Mouse (Mus musculus) MEL (cell line): Measurements from ENCODE around the gene Immp2l. TPM values are rescaled to one million over a fixed set of nuclear protein-coding genes. Genes with fewer than 3 reads are reported as not detected.
"Not testable (repeated sequence)": the region's sequence is repeated elsewhere in the genome, so short reads cannot be mapped to it uniquely, and the experiment has no call there.

ENCODE experiments used
- DNase-seq: peaks from one replicate; pipeline ENCODE4 v3.0.0; 2011; ENCODE audit warnings: low read depth, low spot score
- H3K27ac ChIP-seq: 2 replicates; pipeline ENCODE4 v1.5.1; 2012; ENCODE audit warnings: low read depth, mild to moderate bottlenecking, control low read depth, low read length, moderate library complexity; ENCODE audit not compliant: control insufficient read depth
- H3K27me3 ChIP-seq, 2 experiments: fragments of 150-350 bp in 1 of 2; sonication (generic) in 1 of 2; 2 replicates each; pipeline ENCODE4 v1.6.1; 2012; ENCODE audit warnings: low read length in 2 of 2, mild to moderate bottlenecking in 2 of 2, improper control_type of control experiment in 1 of 2, moderate library complexity in 1 of 2; ENCODE audit not compliant: insufficient read depth in 2 of 2, control insufficient read depth in 1 of 2
- H3K36me3 ChIP-seq, 2 experiments: 2 replicates each; pipeline ENCODE4 v1.6.1; 2012 to 2014; ENCODE audit warnings: low read length in 2 of 2, improper control_type of control experiment in 1 of 2, inconsistent platforms in 1 of 2, mild to moderate bottlenecking in 1 of 2; ENCODE audit not compliant: insufficient read depth in 2 of 2, control insufficient read depth in 1 of 2
- H3K4me1 ChIP-seq, 2 experiments: fragments of 150-350 bp in 1 of 2; sonication (generic) in 1 of 2; 2 replicates each; pipeline ENCODE4 v1.6.1; 2012; ENCODE audit warnings: low read length in 2 of 2, improper control_type of control experiment in 1 of 2, mild to moderate bottlenecking in 1 of 2; ENCODE audit not compliant: insufficient read depth in 2 of 2, control insufficient read depth in 1 of 2
- H3K4me3 ChIP-seq, 2 experiments: fragments of 150-350 bp in 1 of 2; sonication (generic) in 1 of 2; 2 replicates each; pipeline ENCODE4 v1.5.1; 2012; ENCODE audit warnings: low read depth in 2 of 2, low read length in 2 of 2, mild to moderate bottlenecking in 2 of 2, moderate library complexity in 2 of 2, control low read depth in 1 of 2, improper control_type of control experiment in 1 of 2; ENCODE audit not compliant: control insufficient read depth in 1 of 2, insufficient read depth in 1 of 2
- H3K79me2 ChIP-seq: 2 replicates; pipeline ENCODE4 v1.6.1; 2012; ENCODE audit warnings: mild to moderate bottlenecking, low read length, moderate library complexity; ENCODE audit not compliant: control insufficient read depth, poor library complexity, insufficient read depth
- H3K9ac ChIP-seq: 2 replicates; pipeline ENCODE4 v1.6.1; 2012; ENCODE audit warnings: low read depth, mild to moderate bottlenecking, control low read depth, low read length, moderate library complexity; ENCODE audit not compliant: control insufficient read depth, poor library complexity, severe bottlenecking
- H3K9me3 ChIP-seq: fragments of 150-350 bp; sonication (generic); replicated peaks from 2 replicates; pipeline ENCODE4 v1.6.1; 2012; ENCODE audit warnings: mild to moderate bottlenecking, low read length, improper control_type of control experiment, moderate library complexity; ENCODE audit not compliant: insufficient read depth
- CTCF ChIP-seq, 3 experiments: IDR thresholded peaks in 2 of 3; conservative IDR thresholded peaks in 1 of 3; 2 replicates each; pipeline ENCODE4 v1.5.1; 2011 to 2012; ENCODE audit warnings: low read length in 3 of 3, low read depth in 2 of 3, mild to moderate bottlenecking in 2 of 3, improper control_type of control experiment in 1 of 3, inconsistent platforms in 1 of 3, mixed read lengths in 1 of 3, moderate library complexity in 1 of 3; ENCODE audit not compliant: control insufficient read depth in 1 of 3, insufficient read depth in 1 of 3, poor library complexity in 1 of 3, severe bottlenecking in 1 of 3
- E2F4 ChIP-seq: IDR thresholded peaks from 2 replicates; pipeline ENCODE4 v1.6.1; 2011; ENCODE audit warnings: low read depth, low read length, improper control_type of control experiment, borderline replicate concordance
- GABPA ChIP-seq: IDR thresholded peaks from 2 replicates; pipeline ENCODE4 v1.6.1; 2012; ENCODE audit warnings: low read depth, mild to moderate bottlenecking, inconsistent platforms, low read length, improper control_type of control experiment, moderate library complexity
- HCFC1 ChIP-seq: IDR thresholded peaks from 2 replicates; pipeline ENCODE4 v1.6.1; 2012; ENCODE audit warnings: low read depth, mild to moderate bottlenecking, inconsistent platforms, low read length, improper control_type of control experiment, moderate library complexity
- JUND ChIP-seq: IDR thresholded peaks from 2 replicates; pipeline ENCODE4 v1.6.1; 2011; ENCODE audit warnings: low read depth, mild to moderate bottlenecking, improper control_type of control experiment, low read length
- MAX ChIP-seq: IDR thresholded peaks from 2 replicates; pipeline ENCODE4 v1.6.1; 2011; ENCODE audit warnings: low read length, improper control_type of control experiment
- MEF2A ChIP-seq: IDR thresholded peaks from 2 replicates; pipeline ENCODE4 v1.6.1; 2014; ENCODE audit warnings: low read depth, mild to moderate bottlenecking, inconsistent platforms, low read length, improper control_type of control experiment; ENCODE audit not compliant: poor library complexity, insufficient replicate concordance, severe bottlenecking; ENCODE audit errors: extremely low read depth
- NELFE ChIP-seq: IDR thresholded peaks from 2 replicates; pipeline ENCODE4 v1.6.1; 2011; ENCODE audit warnings: low read depth, low read length, improper control_type of control experiment
- NRF1 ChIP-seq: IDR thresholded peaks from 2 replicates; pipeline ENCODE4 v1.6.1; 2014; ENCODE audit warnings: low read depth, mild to moderate bottlenecking, inconsistent platforms, low read length, improper control_type of control experiment, moderate library complexity; ENCODE audit not compliant: poor library complexity, insufficient read depth, severe bottlenecking
- POLR2AphosphoS2 ChIP-seq: IDR thresholded peaks from 2 replicates; pipeline ENCODE4 v1.6.1; 2011; ENCODE audit warnings: low read length, improper control_type of control experiment
- POLR2AphosphoS5 ChIP-seq: IDR thresholded peaks from 2 replicates; pipeline ENCODE4 v1.6.1; 2012; ENCODE audit warnings: low read depth, borderline replicate concordance, mild to moderate bottlenecking, inconsistent platforms, low read length, moderate library complexity, mixed read lengths
- RCOR1 ChIP-seq: IDR thresholded peaks from 2 replicates; pipeline ENCODE4 v1.6.1; 2012; ENCODE audit warnings: low read depth, mild to moderate bottlenecking, inconsistent platforms, low read length, improper control_type of control experiment
- SMC3 ChIP-seq: IDR thresholded peaks from 2 replicates; pipeline ENCODE4 v1.6.1; 2011; ENCODE audit warnings: low read depth, low read length, improper control_type of control experiment
- TCF12 ChIP-seq: IDR thresholded peaks from 2 replicates; pipeline ENCODE4 v1.6.1; 2014; ENCODE audit warnings: low read depth, mild to moderate bottlenecking, inconsistent platforms, low read length, improper control_type of control experiment, moderate library complexity
- USF2 ChIP-seq, 2 experiments: IDR thresholded peaks; 2 replicates each; pipeline ENCODE4 v1.6.1; 2011 to 2012; ENCODE audit warnings: improper control_type of control experiment in 2 of 2, low read length in 2 of 2, borderline replicate concordance in 1 of 2, inconsistent platforms in 1 of 2, low read depth in 1 of 2, mild to moderate bottlenecking in 1 of 2; ENCODE audit not compliant: insufficient read depth in 1 of 2
- ZC3H11A ChIP-seq: IDR thresholded peaks from 2 replicates; pipeline ENCODE4 v1.6.1; 2012; ENCODE audit warnings: low read depth, mild to moderate bottlenecking, inconsistent platforms, low read length, improper control_type of control experiment
- ZKSCAN1 ChIP-seq: IDR thresholded peaks from 2 replicates; pipeline ENCODE4 v1.6.1; 2012; ENCODE audit warnings: low read depth, mild to moderate bottlenecking, inconsistent platforms, low read length, improper control_type of control experiment, moderate library complexity
- ZMIZ1 ChIP-seq: IDR thresholded peaks from 2 replicates; pipeline ENCODE4 v1.6.1; 2012; ENCODE audit warnings: low read depth, mild to moderate bottlenecking, inconsistent platforms, low read length, improper control_type of control experiment, moderate library complexity
- polyA plus RNA-seq, 2 experiments: library from polyadenylated mRNA; stranded (reverse) in 1 of 2; unstranded in 1 of 2; fragments of >175 nt in 1 of 2; fragments of >200 nt in 1 of 2; gene quantifications; 2 replicates each; pipeline versions ENCODE4 v1.2.1 to v1.2.4; 2012; ENCODE audit warnings: low replicate concordance in 2 of 2, low read depth in 1 of 2; ENCODE audit not compliant: insufficient read length in 2 of 2, insufficient read depth in 1 of 2, missing spikeins in 1 of 2
- total RNA-seq: library from RNA; depleted of rRNA; stranded (reverse); fragments of 300-350 nt; gene quantifications from 2 replicates; pipeline ENCODE4 v1.2.3, GENCODE M21; 2012

Immp2l gene
- total and polyA plus RNA-seq, 3 experiments, result 4.0 to 5.0 TPM; not detected in 1

GRCm38 (mm10) chr12:40985791-40986190 lies 38.1 kb upstream of the Immp2l start:
- H3K4me3 ChIP-seq, result no peak overlapping the region

GRCm38 (mm10) chr12:40988311-40989065 lies 35.4 kb upstream of the Immp2l start:
- no peak for DNase-seq
- no peaks in the 10 kb centered on the region for H3K79me2 ChIP-seq
- no peaks in the 10 kb centered on the region for H3K9me3 ChIP-seq
- H3K4me1 ChIP-seq, result no peaks in the 10 kb centered on the region
- H3K4me3 ChIP-seq, result no peak overlapping the region
- no peak for TF ChIP-seq ZC3H11A
- no peak for TF ChIP-seq ZKSCAN1
- no peak for TF ChIP-seq ZMIZ1
- no peak for TF ChIP-seq NELFE
- TF ChIP-seq CTCF (IDR thresholded peaks at IDR 0.05 in 2 of 3, conservative IDR thresholded peaks at IDR 0.05 in 1 of 3; ENCODE audit: control insufficient read depth in 1 of 3, insufficient read depth in 1 of 3, low read depth in 2 of 3, low read length in 3 of 3, poor library complexity in 1 of 3, severe bottlenecking in 1 of 3), result no peak
- no peak for TF ChIP-seq JUND
- no peak for TF ChIP-seq POLR2AphosphoS2
- no peak for TF ChIP-seq USF2 (IDR thresholded peaks at IDR 0.05; ENCODE audit: borderline replicate concordance in 1 of 2, insufficient read depth in 1 of 2, low read depth in 1 of 2, low read length in 2 of 2)
- no peak for TF ChIP-seq MAX
- no peak for TF ChIP-seq RCOR1
- H3K27me3 ChIP-seq, result no peaks in the 10 kb centered on the region
- no peaks in the 10 kb centered on the region for H3K36me3 ChIP-seq
- H3K27ac ChIP-seq, result no peak overlapping the region
- no peak overlapping the region for H3K9ac ChIP-seq

More at GRCm38 (mm10) chr12:40985791-40986190, 38.1 kb upstream of the Immp2l start:
- no peaks in the 10 kb centered on the region for H3K4me1 ChIP-seq
- no peaks in the 10 kb centered on the region for H3K9me3 ChIP-seq
- no peak for DNase-seq
- H3K27ac ChIP-seq, result no peak overlapping the region
- H3K79me2 ChIP-seq, result no peaks in the 10 kb centered on the region
- H3K27me3 ChIP-seq, result no peaks in the 10 kb centered on the region
- TF ChIP-seq JUND (no peak), E2F4 (no peak), NRF1 (no peak)
- TF ChIP-seq, all 39 proteins: peak for 0
- Histone ChIP-seq H3K36me3 (no peaks in the 10 kb centered on the region), H3K9ac (no peak overlapping the region)

- no peak overlapping the region for H3K27ac ChIP-seq
- no peaks in the 10 kb centered on the region for H3K36me3 ChIP-seq
- TF ChIP-seq JUND (no peak), MEF2A (no peak), POLR2AphosphoS5 (no peak), HCFC1 (no peak), TCF12 (no peak), RCOR1 (no peak), GABPA (no peak), SMC3 (no peak), NRF1 (no peak)
- H3K27me3 ChIP-seq, result no peaks in the 10 kb centered on the region
- H3K4me1 ChIP-seq, result no peaks in the 10 kb centered on the region
- H3K4me3 ChIP-seq, result no peak overlapping the region
- DNase-seq, result no peak
- no peaks in the 10 kb centered on the region for H3K9me3 ChIP-seq
- H3K9ac ChIP-seq, result no peak overlapping the region
- no peaks in the 10 kb centered on the region for H3K79me2 ChIP-seq
These were observed 32.2 kb upstream of the Immp2l start for GRCm38 (mm10) chr12:40991647-40992046.

- not testable (repeated sequence) for DNase-seq, H3K27me3 ChIP-seq, H3K36me3 ChIP-seq, H3K4me1 ChIP-seq, H3K9me3 ChIP-seq, H3K4me3 ChIP-seq, H3K27ac ChIP-seq, H3K9ac ChIP-seq, H3K79me2 ChIP-seq
These were observed 31.7 kb upstream of the Immp2l start for GRCm38 (mm10) chr12:40992237-40992636.
